Mouse (Mus musculus): ENCODE data around the gene H2afv. TPM values are rescaled to one million over a fixed set of nuclear protein-coding genes. Genes with fewer than 3 reads are reported as not detected.

The H2afv gene
- polyA plus RNA-seq, 2 experiments, result 273 to 548 TPM

GRCm38 (mm10) chr11:6480191-6480590 lies 35.9 kb upstream of the H2afv start:
- 69% methylated on average over 7 of the region's 7 CpGs for WGBS
- no peak for TF ChIP-seq POLR2A (IDR thresholded peaks at IDR 0.05; ENCODE audit: borderline replicate concordance, extremely low read depth, insufficient read depth, insufficient read length)
- ATAC-seq (ENCODE audit: low FRiP score, low read depth), result no peak

GRCm38 (mm10) chr11:6479231-6479630 lies 35.0 kb upstream of the H2afv start:
- TF ChIP-seq POLR2A (IDR thresholded peaks at IDR 0.05; ENCODE audit: borderline replicate concordance, extremely low read depth, insufficient read depth, insufficient read length), result no peak
- peaks cover 2% of the 10 kb centered on the region; the same call in 1 of the 2 replicates for H3K36me3 ChIP-seq (ENCODE audit: control insufficient read depth, insufficient read depth, low read length)
- DNase-seq (ENCODE audit: low spot score), result no peak
- H3K4me1 ChIP-seq (ENCODE audit: control insufficient read depth, insufficient read depth, low read length), result peaks cover 2% of the 10 kb centered on the region
- H3K27ac ChIP-seq (replicated peaks; ENCODE audit: low read depth, low read length), result no peak overlapping the region
- WGBS, result 85% methylated on average over 2 of the region's 2 CpGs
- ATAC-seq (ENCODE audit: low FRiP score, low read depth), result no peak
- H3K27me3 ChIP-seq (ENCODE audit: control insufficient read depth, insufficient read depth, low read length), result no peaks in the 10 kb centered on the region
- H3K4me2 ChIP-seq (replicated peaks; ENCODE audit: low read depth, low read length, severe bottlenecking), result no peak overlapping the region
- no peaks in the 10 kb centered on the region for H3K9me3 ChIP-seq (ENCODE audit: control insufficient read depth, low read length)
- H3K4me3 ChIP-seq (replicated peaks; ENCODE audit: low read length), result no peak overlapping the region
- H3K9ac ChIP-seq (ENCODE audit: low read depth, low read length, severe bottlenecking), result no peak overlapping the region

More at GRCm38 (mm10) chr11:6480191-6480590, 35.9 kb upstream of the H2afv start:
- no peak overlapping the region for H3K27ac ChIP-seq (replicated peaks; ENCODE audit: low read depth, low read length)
- no peak overlapping the region for H3K4me2 ChIP-seq (replicated peaks; ENCODE audit: low read depth, low read length, severe bottlenecking)
- no peaks in the 10 kb centered on the region for H3K36me3 ChIP-seq (ENCODE audit: control insufficient read depth, insufficient read depth, low read length)
- H3K27me3 ChIP-seq (ENCODE audit: control insufficient read depth, insufficient read depth, low read length), result no peaks in the 10 kb centered on the region
- DNase-seq (ENCODE audit: low spot score), result no peak
- no peak overlapping the region for H3K4me3 ChIP-seq (replicated peaks; ENCODE audit: low read length)
- no peaks in the 10 kb centered on the region for H3K4me1 ChIP-seq (ENCODE audit: control insufficient read depth, insufficient read depth, low read length)
- no peak overlapping the region for H3K9ac ChIP-seq (ENCODE audit: low read depth, low read length, severe bottlenecking)
- H3K9me3 ChIP-seq (ENCODE audit: control insufficient read depth, low read length), result no peaks in the 10 kb centered on the region

- no peak overlapping the region for H3K27ac ChIP-seq (replicated peaks; ENCODE audit: low read depth, low read length)
- no peak overlapping the region for H3K9ac ChIP-seq (ENCODE audit: low read depth, low read length, severe bottlenecking)
- H3K4me3 ChIP-seq (replicated peaks; ENCODE audit: low read length), result no peak overlapping the region
- TF ChIP-seq POLR2A (IDR thresholded peaks at IDR 0.05; ENCODE audit: borderline replicate concordance, extremely low read depth, insufficient read depth, insufficient read length), result no peak
- H3K4me2 ChIP-seq (replicated peaks; ENCODE audit: low read depth, low read length, severe bottlenecking), result no peak overlapping the region
- H3K27me3 ChIP-seq (ENCODE audit: control insufficient read depth, insufficient read depth, low read length), result no peaks in the 10 kb centered on the region
- H3K9me3 ChIP-seq (ENCODE audit: control insufficient read depth, low read length), result no peaks in the 10 kb centered on the region
- peaks cover 8% of the 10 kb centered on the region; the same call in 1 of the 2 replicates for H3K36me3 ChIP-seq (ENCODE audit: control insufficient read depth, insufficient read depth, low read length)
- DNase-seq (ENCODE audit: low spot score) (peak; percentile 60), ATAC-seq (ENCODE audit: low FRiP score, low read depth) (peak; percentile 28; the same call in 1 of the 2 replicates)
- peaks cover 16% of the 10 kb centered on the region for H3K4me1 ChIP-seq (ENCODE audit: control insufficient read depth, insufficient read depth, low read length)
- 87% methylated on average over 1 of the region's 1 CpGs for WGBS
These were observed 33.1 kb upstream of the H2afv start for GRCm38 (mm10) chr11:6477350-6477749.

GRCm38 (mm10) chr11:6476876-6477275 lies 32.6 kb upstream of the H2afv start:
- no peak overlapping the region for H3K4me3 ChIP-seq (replicated peaks; ENCODE audit: low read length)
- ATAC-seq (ENCODE audit: low FRiP score, low read depth) (no peak), DNase-seq (ENCODE audit: low spot score) (no peak)
- H3K4me1 ChIP-seq (ENCODE audit: control insufficient read depth, insufficient read depth, low read length), result peaks cover 17% of the 10 kb centered on the region
- H3K27me3 ChIP-seq (ENCODE audit: control insufficient read depth, insufficient read depth, low read length), result no peaks in the 10 kb centered on the region
- H3K9me3 ChIP-seq (ENCODE audit: control insufficient read depth, low read length), result no peaks in the 10 kb centered on the region
- WGBS, result 80% methylated on average over 6 of the region's 6 CpGs
- H3K4me2 ChIP-seq (replicated peaks; ENCODE audit: low read depth, low read length, severe bottlenecking), result no peak overlapping the region
- H3K9ac ChIP-seq (ENCODE audit: low read depth, low read length, severe bottlenecking), result no peak overlapping the region
- no peak for TF ChIP-seq POLR2A (IDR thresholded peaks at IDR 0.05; ENCODE audit: borderline replicate concordance, extremely low read depth, insufficient read depth, insufficient read length)
- no peak overlapping the region for H3K27ac ChIP-seq (replicated peaks; ENCODE audit: low read depth, low read length)
- H3K36me3 ChIP-seq (ENCODE audit: control insufficient read depth, insufficient read depth, low read length), result peaks cover 8% of the 10 kb centered on the region; the same call in 1 of the 2 replicates

- 1% methylated on average over 20 of the region's 76 CpGs for WGBS
- peak; percentile 81 for DNase-seq (ENCODE audit: low spot score)
- ATAC-seq (ENCODE audit: low FRiP score, low read depth), result peak; percentile 94
- Histone ChIP-seq H3K4me3 (replicated peaks; ENCODE audit: low read length) (peak within 1 kb of the TSS; percentile 91), H3K9me3 (ENCODE audit: control insufficient read depth, low read length) (no peaks in the 10 kb centered on the region), H3K27me3 (ENCODE audit: control insufficient read depth, insufficient read depth, low read length) (no peaks in the 10 kb centered on the region), H3K27ac (replicated peaks; ENCODE audit: low read depth, low read length) (peak within 1 kb of the TSS; percentile 97), H3K9ac (ENCODE audit: low read depth, low read length, severe bottlenecking) (peak within 1 kb of the TSS; percentile 92), H3K36me3 (ENCODE audit: control insufficient read depth, insufficient read depth, low read length) (peaks cover 12% of the 10 kb centered on the region), H3K4me2 (replicated peaks; ENCODE audit: low read depth, low read length, severe bottlenecking) (peak within 1 kb of the TSS; percentile 85), H3K4me1 (ENCODE audit: control insufficient read depth, insufficient read depth, low read length) (peaks cover 26% of the 10 kb centered on the region)
- TF ChIP-seq POLR2A (IDR thresholded peaks at IDR 0.05; ENCODE audit: borderline replicate concordance, extremely low read depth, insufficient read depth, insufficient read length), result peak; percentile 84; the same call in 1 of the 2 replicates
These were observed 31.7 kb upstream of the H2afv start, which contains the start of gene Purb for GRCm38 (mm10) chr11:6475867-6476484. Gene Purb (minus strand): TSS chr11:6475917.
